Mouse (Mus musculus): Measurements from ENCODE around the gene Slc38a1. TPM values are rescaled to one million over a fixed set of nuclear protein-coding genes. Genes with fewer than 3 reads are reported as not detected.

The Slc38a1 gene
- polyA plus RNA-seq, 2 experiments from 2014 or later, result 65.0 to 80.7 TPM

DNA sequence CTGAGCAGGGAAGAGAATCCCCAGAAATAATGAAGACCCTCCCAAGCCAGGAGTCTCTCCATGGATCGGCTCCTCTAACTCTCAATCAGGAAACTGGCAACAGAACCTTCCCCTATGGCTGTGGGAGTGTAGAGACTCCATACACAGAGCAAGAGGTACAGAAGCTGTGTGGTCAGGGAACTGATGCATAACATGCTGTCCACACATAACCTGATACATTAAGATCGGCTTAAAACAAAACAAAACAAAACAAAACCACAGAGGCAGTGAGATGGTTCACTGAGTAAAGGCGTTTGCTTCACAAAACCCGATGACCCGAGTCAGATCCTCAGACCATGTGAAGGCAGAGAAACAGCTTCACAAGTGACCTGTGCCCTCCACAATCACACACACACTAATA lies 35.3 kb downstream of the Slc38a1 start:
- ATAC-seq, result no peak

DNA sequence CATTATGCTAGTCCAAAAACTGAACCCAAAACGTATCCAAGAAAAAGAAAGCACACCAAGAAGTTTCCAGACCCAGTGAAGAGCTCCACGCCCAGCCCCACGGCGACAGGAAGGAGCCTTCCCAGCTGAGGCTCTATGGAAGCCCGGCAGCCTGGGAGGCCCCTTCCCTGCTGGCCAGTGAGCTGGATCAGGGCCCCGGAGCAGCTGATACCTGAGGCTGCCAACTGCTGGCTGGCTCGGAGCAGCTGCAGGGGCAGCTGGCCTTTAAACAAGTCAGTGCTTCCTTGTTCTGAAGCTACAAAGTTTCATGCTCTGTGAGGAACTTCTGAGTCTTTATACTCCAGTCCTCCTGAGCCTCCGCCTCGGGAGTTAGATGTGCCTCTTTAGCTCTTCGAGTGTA lies 38.4 kb downstream of the Slc38a1 start:
- ATAC-seq, result no peak

DNA sequence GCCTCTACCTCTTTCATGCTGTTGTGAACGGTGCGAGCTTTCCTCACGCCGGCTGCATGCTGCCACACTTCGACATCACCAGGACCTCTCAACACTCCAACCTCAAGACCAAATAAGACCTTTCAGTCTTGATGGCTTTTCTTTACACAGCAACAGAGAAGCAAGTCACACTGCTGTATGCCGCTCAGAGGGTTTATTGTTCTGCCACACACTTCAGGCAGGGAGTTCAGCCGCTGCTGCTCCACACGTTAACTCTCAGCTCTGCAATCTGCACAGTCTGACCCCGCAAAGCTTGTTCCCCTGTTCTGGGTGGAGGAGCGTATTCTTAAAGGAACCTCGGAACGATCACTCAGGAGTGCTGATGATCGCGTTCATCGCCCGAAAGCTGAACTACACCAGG lies 40.7 kb downstream of the Slc38a1 start:
- ATAC-seq, result no peak

DNA sequence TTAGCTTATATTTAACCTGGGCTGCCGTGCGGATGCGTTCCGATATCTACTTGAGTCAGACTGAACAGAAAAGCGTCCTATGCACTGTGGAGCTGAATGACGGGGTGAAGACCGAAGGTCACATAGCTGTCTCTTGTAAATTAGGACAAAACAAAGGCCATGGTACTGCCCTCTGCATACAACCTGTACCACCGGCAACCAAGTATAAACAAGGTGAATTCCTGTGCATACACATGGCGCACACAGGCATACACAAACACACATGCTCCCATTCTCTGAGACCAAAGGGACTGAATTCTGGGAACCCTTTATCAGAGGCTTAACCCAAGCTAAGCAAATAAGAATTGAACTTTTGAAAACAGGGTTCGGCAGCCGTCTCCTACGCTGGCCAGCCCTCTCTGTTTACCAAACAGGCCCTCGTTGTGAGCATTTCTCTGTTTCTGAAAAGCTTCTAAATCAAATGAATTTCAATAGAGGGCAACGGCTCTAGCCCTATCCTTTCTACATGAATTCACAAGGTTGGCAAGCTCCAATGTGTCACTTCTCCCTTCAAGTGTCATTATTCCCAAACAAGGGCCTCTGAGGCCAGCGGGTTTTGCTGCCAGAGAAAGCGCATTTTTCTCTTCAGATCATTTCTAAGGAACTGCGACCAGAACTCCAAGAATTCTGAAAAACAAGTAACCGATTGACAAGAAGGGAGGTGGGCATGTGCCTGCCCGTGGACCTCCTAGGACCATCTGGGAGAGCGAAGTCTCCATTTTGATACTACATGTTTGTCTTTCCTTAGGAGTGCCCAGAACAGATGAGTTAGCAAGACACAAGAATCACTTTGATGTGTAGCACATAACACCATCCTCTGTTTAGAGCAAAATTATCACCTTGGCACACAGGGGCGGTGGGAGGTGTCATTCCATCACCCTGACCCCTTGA lies 42.6 kb downstream of the Slc38a1 start:
- no peak for ATAC-seq

DNA sequence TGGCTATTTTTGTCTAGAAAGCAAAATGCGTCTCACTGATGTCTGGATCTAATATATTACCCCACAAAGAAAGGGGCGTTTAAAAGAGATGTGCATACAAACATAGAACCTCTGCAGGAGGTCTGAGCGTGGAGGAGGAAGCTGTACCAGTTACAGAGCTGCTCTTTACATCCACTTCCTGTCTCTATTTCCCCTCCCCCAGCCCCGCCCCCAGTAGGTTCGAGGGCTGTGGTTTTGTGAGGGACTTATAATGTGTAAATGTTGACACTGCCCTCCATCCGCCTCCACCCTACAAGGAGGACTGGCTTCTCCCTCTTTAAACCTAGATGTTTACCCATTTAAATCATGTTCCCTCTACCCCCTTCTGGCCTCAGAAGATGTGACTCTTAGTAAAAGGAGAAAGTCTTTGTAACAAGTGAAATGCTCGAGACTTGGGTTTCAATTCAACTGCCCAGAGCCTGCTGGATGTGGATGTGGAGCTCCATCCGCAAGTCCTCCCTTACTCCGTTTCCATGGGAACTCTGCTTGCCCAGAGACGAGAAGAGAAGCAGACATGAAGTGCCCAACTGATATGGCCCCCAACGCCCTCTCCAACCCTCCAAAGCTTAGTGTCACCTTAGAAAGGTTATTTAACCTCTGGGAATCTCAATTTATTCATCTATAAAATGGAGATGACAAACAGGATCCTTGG lies 43.7 kb downstream of the Slc38a1 start:
- peak; percentile 97 for ATAC-seq

DNA sequence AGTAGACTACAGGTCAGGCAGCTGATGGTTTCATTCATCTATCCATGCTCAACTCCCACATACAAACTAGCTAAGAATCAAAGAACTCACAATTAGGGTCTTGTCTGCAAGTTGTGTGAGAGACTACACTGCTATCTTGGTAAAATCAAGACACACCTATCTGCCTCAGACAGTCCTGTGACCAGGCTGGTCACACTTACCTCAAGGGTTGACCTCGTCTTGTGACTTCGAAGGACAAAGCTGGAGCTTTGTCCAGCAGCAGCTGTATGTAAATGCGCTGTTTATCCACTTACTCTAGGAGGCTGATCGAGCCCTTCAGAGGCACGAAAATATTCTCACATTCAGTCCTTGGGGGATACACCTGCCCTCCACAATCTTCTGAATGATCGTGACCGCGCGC lies 45.6 kb downstream of the Slc38a1 start:
- ATAC-seq, result no peak

DNA sequence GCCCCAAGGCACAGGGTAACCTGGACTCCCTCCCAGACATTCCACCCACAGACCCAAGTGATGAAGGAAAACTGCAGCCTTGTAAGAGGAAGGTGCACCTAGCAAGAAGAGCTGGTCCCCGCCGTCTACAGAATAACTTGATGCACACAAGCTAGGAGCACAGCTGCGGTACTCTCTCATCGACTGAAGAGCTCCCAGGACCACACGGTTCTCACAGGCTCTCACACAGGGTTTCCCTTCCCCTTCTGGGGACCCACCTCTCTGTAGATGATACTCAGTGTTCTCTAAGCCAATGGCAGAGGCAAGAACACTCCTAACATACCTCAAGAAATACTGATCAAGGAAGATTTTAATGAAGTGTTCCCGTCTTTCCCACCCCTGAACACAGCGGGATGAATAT lies 48.4 kb downstream of the Slc38a1 start:
- no peak for ATAC-seq

DNA sequence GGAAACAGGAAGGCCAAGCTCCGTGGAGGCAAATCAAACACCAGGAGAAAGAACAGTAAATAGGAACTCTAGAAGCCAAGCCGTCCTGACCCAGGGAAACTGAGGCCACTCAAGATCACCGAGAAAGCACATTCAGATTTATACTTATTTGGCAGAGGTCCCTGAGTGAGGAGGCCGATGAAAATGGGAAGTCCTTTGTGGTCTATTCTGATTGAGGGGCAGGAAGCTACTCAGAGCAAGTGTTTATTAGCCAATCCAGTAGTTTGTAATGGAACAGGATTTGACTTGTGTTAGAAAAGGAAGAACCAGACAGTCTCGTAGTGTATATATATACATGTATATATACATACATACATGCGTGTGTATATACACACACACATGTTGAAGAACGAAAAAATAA lies 48.8 kb downstream of the Slc38a1 start:
- ATAC-seq, result no peak

DNA sequence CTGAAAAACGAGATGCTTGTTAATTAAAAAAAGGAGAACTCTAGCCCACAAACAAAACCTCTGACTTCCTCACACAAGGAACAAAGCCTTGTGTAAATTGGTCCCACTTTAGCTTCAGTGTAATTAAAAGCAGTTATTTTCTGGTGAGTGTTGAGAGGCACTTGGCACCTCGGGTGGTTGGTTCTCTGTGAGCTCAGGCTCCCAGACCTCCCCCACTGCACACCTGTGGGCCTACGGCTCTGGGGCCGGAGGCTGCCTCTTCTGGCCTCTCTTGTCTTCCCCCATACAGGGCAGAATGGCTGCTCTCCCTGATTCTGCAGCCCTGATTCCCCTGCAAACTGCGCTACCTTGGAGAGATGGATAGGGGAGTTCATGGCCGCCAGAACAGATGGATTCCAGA lies 49.3 kb downstream of the Slc38a1 start:
- no peak for ATAC-seq

DNA sequence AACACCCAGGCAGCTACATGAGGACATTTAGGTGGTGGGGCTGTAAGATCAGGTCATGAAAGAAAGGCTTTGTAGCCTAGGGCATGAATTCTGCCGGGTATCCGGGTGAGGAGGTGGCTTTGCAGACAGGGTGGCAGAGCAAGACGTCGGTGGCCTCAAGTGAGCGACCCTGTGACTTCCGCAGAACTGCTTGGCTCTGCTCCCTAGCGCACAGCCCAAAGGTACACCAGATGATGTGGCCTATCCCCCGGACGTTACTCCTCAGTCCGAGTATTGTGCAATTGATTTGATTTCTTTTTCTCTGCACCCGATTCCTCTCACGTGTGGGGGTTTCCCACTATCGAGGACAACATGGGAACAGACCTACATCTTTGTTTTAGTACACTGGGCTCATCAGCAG lies 49.7 kb downstream of the Slc38a1 start:
- peak; percentile 39 for ATAC-seq

DNA sequence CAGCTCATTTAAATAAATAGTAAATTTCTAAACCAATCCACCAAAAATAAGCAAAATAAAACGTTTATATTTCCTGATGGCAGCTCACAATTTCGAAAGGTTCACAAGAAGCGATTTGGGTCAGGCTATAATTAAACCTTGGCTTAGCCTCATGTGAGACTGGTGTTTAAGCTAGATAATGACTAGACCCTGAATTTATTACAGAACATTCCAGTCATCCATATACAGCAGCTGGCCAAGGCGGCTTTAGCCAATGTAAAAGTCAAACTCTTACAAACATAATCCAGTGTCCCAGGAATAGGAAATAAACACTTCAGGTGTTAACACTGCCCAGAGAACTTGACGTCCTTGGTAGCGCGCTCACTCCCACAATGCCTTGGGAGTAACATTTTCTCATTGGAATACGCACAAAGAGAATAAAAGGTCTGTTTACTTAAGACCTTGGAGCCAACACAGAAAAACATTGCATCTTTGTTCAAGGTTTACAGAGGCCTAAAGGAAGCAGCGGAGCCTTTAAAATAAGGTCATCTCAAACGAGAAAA lies 50.8 kb downstream of the Slc38a1 start:
- ATAC-seq, result no peak

DNA sequence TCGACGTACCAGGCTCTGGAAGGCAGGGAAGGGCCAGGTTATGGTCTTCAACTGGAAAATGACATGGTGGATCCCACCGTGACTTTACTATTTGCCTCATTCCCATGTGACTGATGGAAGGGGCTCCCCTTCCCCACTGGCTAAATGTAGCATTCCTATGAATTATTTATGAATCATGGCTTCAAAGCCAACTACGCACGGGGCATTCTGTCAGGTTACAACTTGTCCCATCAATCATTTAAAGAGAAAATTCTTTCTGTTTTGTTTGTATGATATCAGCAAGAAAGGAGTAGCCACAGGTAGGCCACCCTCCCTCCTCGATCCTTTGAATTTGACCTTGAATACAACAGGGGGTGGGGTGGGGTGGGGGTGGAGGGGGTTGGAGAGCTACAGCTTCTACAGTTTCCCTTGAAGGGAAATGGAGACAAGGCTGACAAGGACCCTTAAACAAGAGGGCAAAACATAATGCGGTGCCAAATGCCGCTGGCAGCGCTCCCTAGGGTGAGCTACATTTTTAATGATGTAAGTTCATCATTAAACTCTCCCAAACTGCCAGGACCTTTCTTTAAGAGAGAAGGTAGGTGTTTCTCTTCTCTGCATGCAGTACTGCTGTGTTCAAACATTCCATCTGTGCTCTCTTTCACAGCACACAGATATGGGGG lies 53.6 kb downstream of the Slc38a1 start:
- ATAC-seq, result no peak

DNA sequence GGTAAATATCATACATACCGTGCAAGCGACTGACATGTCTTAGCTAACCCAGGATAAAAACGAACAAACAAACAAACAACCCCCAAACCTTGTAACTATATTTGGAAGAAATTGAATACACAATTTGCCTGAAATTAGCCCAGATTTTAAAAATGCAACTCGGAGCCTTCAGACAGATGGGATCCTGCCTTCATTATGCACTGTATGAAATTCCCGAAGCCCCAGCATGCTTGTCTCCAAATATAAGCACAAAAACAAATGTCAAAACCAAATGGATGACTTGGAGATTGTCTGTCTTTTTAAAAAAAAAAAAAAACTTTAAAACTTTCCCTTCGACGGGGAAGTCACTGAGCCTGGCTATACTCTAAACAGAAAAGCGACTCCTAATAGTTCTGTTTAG lies 54.7 kb downstream of the Slc38a1 start:
- ATAC-seq, result no peak

DNA sequence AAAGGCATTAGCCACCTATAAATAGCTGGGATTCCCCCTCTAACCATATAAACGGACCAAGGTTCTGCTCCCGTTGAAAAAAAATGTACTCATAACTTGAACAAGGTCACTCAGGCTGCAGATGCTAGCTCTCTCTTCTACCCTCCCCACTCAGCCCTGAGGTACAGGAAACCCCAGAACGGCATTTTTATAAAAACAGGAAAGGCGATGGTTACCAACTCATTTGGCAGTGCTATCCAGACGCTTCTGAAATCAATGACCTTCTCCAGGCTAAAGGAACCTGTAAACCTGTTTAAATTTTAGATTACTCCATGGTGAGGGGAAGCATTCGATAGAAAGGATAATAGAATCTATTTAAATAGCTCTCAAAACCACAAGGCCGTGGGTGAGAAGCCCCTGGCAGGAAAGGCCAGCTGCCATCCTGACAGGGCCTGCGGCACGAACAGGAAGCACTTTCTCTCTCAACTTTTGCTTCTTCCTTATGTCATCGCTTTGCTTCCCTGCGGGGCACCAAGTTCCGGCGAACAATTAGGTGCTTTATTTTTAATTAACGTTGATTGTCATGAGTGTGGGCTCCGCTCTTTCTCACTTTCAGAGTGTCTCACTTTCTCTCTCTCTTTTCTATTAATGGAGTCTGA lies 59.2 kb downstream of the Slc38a1 start:
- peak; percentile 84 for ATAC-seq

DNA sequence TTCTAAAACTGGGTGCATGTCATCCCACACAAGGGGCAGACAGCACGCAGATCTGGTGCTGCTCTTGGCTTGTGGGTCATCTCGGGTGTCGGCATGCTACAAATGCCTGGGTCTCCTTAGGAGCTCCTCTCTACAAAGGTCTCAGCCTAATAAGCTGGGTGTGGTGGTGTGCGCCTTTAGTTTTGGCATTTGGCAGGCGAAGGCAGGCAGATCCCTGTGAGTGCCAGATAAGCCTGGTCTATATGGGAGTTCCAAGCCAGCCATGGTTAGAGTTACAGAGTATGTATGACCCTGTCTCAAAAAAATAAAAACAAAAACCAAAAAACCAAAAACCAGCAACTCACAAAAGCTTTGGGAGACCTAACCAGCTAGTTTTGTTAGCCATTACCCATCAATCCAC lies 65.7 kb downstream of the Slc38a1 start:
- no peak for ATAC-seq

DNA sequence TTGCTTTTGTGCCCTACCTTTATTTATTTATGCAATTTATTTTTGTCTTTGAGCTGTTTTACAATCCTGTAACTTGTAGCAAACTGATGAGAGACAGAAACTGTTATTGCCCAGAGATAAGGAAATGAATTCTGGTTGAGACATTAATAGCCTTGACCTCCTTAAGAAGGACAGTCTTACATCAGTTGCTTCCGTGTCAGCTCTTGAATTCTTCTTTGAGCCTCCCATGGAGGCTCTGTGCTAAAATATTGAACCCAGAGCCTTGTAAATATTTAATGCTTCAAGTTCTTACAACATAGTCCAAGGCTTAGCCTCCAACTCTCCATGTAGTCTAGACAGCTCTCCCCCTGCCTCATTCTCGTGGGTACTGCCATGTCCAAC lies 73.7 kb downstream of the Slc38a1 start:
- ATAC-seq, result no peak

DNA sequence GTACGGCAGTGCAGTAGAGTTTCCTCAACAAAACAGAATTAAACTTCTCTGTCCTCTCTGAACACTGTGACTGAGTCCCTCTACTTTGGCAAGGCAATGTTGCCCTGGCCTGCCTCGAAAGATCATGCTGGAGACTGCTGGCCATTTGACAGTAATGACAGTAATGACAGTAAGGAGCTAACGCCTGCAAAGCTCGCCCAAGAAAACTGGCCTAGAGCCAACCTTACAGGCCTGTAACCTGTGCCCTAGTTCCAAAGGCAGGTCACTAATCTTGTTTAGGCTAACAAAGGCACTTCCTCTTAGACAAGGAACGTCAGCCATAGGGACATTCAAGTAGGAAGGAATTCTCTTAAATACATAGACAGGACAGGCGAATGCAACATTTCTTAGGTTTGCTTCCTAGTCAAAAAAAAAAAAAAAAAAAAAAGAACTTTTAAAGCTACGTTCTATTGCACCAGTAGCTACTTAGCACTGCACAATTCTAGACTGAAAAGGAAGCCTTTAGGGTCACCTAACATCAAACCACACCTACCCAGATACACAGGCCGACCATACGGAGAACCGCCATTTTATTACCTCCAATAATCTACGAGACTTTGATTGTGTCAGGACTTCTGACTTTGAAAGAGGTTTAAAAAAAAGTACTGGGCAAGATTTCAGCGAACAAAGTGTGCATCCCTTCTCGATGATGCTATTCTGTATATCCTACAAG lies 74.3 kb downstream of the Slc38a1 start:
- ATAC-seq, result no peak

DNA sequence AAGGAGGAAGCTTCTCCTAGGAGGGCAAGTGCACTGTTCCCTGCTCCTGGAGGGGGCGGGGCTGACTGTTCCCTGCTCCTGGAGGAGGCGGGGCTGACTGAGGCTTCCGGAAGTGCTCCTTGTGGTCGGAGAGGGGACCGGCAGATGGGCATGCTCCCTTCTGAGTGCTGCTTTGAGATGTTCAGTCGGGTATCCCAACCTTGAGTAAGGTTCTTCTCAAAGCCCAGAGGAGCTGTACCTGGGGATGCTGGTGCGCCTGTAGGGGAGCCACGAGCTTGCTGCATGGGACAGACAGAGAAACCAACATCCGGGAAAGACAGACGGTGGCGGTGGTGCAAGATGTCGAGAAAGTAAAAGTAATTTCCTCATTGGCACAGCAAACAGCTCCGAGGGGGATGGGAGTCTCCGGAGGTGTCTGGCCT lies 75.9 kb downstream of the Slc38a1 start:
- peak; percentile 81 for ATAC-seq

DNA sequence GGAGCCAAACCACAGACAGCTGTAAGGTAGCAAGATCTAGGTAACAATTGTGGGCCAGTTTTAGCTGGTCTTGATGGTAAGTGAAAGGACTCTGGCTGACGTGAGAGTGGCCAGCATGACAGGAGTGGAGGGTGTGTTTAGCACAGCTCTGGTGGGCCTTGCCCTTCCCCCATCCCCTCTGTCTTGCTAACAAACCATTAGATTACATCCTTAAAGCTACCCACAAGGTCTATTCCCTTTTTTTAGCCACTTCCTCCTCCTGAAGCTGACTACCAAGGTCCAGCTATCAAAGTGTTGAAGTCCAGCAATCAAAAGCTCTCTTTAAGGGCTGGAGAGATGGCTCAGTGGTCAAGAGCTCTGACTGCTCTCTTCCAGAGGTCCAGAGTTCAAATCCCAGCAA lies 78.9 kb downstream of the Slc38a1 start:
- ATAC-seq, result no peak

DNA sequence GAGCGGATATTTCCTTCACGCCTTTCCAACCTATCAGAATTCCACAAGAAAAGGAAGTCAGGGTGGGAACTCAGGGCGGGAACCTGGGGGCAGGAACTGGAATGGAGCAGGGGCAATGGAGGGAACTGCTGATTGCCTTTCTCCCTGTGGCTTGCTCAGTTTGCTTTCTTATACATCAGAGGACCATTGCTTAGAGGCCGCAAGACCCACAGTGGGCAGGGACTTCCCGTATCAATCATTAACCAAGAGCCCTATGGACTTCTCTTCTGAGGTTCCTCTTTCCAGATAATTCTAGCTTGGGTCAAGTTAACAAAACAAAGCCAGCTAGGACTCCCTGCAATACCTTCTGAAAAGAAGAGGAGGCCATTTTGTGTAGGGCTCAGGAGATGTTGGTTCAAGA lies 80.2 kb downstream of the Slc38a1 start:
- ATAC-seq, result no peak

DNA sequence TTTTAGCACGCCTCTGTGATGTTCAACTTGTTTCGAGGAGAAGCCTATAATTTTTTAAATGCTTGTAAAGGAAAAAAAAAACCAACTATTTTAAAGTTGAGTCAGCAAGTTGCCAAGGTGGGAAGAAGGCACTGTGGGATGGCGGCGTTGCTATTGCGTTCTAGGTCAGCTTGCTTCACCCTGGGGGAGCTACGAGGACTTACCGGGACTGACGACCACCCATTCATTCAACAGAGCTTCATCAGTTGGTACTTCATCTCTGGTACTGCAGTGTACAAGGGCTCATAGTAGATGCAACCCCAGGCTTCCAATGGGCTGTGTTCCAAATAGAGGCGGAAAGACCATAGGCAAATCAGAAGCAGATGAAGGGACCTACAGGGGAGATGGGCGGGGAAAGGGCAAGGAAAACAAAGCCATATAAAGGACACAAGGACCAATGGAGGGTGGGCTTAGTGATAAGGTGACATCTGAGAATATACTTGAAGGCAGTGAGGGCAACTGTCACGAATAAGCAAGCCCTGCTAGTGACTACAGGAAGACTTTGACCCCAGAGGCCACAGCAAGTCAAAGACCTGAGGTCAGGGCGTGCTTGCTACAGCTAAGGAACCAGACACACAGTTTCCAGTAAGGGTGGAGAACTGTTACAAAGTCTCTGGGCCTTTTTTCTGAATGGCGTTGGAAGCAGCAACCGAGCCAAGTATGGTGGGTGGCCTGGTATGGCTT lies 82.0 kb downstream of the Slc38a1 start:
- ATAC-seq, result no peak
